Mouse (Mus musculus): ENCODE data around the gene Mill2. TPM values are rescaled to one million over a fixed set of nuclear protein-coding genes. Genes with fewer than 3 reads are reported as not detected.

Mill2 gene
- polyA plus RNA-seq, 1 experiment from 2014 or later, result 0.07 TPM

DNA sequence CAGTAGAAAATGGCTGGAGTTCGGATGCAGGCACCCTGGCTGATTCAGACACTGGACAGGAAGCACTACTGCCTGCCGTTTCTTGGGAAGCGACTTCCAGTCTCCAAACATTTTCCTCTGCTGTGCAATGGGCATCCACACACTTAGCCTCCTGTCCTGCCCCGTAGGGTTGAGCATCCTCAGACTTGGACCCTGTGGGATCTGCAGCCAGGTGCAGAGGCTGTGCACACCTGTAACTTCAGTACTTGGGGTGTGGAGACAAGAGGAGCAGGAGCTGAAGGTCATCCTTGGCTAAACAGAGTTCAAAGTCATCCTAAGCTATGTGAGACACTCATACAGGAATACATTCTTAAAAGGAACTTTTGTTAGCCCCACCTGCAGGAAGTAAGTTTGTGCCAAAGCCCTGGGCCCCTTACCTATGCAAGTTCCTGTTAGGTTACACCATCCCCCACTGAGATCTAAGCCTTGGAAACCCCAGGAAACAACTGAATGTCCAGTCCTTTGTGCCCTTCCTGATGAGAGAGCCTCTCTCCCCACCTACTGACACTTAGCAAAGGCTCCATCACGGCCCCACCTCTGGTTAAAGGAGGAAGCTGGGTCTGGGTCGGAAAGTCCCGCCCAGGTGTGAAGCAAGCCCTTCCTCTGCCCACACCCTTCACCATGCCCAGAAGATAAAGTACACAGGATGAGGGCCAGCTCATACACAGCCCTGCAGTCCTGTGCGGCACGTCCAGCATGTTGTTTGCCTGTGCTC lies 44.4 kb downstream of the Mill2 start:
- Histone ChIP-seq H3K36me3 (no peaks in the 10 kb centered on the region), H3K9ac (no peak overlapping the region), H3K4me1 (no peaks in the 10 kb centered on the region), H3K27ac (no peak overlapping the region; the same call in 1 of the 2 replicates), H3K27me3 (replicated peaks) (no peaks in the 10 kb centered on the region), H3K4me2 (no peak overlapping the region), H3K4me3 (no peak overlapping the region), H3K9me3 (replicated peaks) (no peaks in the 10 kb centered on the region)
- peak; percentile 40; the same call in 1 of the 2 replicates for ATAC-seq
- whole genome bisulfite sequencing (ENCODE audit: insufficient replicate concordance), result 36% methylated on average over 9 of the region's 9 CpGs

DNA sequence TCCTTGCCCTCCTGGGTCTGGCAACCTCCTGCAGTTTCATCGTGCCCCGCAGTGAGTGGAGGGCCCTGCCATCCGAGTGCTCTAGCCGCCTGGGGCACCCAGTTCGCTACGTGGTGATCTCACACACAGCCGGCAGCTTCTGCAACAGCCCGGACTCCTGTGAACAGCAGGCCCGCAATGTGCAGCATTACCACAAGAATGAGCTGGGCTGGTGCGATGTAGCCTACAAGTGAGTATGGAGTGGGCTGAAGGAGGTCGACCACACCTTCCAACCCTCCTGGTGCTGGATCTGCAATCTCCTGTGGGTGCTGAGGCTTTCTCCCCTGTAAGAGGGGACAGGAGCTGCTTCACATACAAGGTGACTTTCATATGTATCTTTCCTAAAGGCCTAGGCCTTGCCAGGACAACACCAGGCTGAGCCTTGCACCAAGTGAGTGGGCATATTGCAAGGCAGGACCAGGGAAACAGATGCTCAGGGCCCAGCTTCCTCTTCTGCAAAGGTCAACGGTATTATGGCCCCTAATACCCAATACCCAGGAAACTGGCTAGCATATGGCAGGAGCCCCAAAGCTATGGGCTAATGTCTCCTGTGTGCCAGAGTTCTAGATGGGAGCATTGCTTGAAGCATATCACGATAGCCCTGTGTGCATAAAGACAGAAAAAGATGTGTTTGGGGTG lies 45.1 kb downstream of the Mill2 start:
- Histone ChIP-seq H3K4me1 (no peaks in the 10 kb centered on the region), H3K9me3 (replicated peaks) (no peaks in the 10 kb centered on the region), H3K27ac (no peak overlapping the region; the same call in 1 of the 2 replicates), H3K9ac (no peak overlapping the region), H3K4me3 (no peak overlapping the region), H3K27me3 (replicated peaks) (no peaks in the 10 kb centered on the region), H3K36me3 (no peaks in the 10 kb centered on the region), H3K4me2 (no peak overlapping the region)
- WGBS (ENCODE audit: insufficient replicate concordance), result 44% methylated on average over 13 of the region's 13 CpGs
- no peak for ATAC-seq

DNA sequence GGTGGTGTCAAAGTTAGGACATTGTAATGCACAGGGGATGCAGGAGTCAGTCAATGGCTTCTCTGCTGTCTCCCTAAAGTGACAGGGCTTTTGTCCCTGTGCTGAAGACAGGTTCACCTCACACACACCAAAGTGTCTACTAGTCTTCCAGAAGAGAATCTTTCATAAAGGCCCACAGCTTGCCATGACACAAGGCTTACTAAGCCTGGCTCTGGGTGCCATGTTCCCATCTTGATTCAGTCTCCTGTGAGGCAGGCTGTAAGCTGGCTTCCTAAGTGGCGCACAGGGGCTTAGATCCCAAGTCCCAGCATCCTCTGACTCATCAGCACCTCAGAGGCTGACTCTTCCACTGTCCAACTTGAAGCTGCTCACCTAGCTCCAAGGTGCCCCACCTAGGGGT lies 47.2 kb downstream of the Mill2 start:
- H3K36me3 ChIP-seq, result peaks cover 4% of the 10 kb centered on the region; the same call in 1 of the 2 replicates
- WGBS (ENCODE audit: insufficient replicate concordance), result 83% methylated on average over 1 of the region's 1 CpGs

DNA sequence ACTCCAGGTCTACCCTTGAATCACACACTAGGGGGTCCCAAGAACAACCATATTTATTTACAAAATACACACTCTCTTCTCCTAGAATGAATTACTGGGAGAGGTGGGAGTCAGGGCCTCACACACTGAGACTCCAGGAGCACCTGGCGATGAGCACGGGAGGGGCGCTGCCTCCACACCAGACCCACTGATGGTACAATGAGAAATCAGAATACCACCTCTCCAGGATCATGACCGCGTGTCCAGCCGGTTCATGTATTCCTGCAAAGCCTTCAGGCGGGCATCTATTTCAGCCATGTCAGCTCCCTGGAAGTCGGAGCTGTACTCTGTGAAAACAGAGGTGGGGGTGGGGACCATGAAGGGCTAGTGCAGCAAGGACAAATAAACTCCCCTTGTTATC lies 51.1 kb downstream of the Mill2 start:
- WGBS (ENCODE audit: insufficient replicate concordance), result 80% methylated on average over 8 of the region's 8 CpGs
- H3K27ac ChIP-seq, result no peak overlapping the region
- H3K27me3 ChIP-seq (replicated peaks), result peaks cover 28% of the 10 kb centered on the region
- H3K4me1 ChIP-seq, result peaks cover 22% of the 10 kb centered on the region
- H3K9me3 ChIP-seq (replicated peaks), result no peaks in the 10 kb centered on the region
- ATAC-seq, result no peak
- no peak overlapping the region for H3K4me2 ChIP-seq
- no peak overlapping the region for H3K9ac ChIP-seq
- peaks cover 4% of the 10 kb centered on the region; the same call in 1 of the 2 replicates for H3K36me3 ChIP-seq
- H3K4me3 ChIP-seq, result no peak overlapping the region

More for the DNA sequence above, 47.2 kb downstream of the Mill2 start:
- Histone ChIP-seq H3K4me3 (no peak overlapping the region), H3K4me2 (no peak overlapping the region), H3K9ac (no peak overlapping the region), H3K27me3 (replicated peaks) (no peaks in the 10 kb centered on the region), H3K9me3 (replicated peaks) (no peaks in the 10 kb centered on the region), H3K27ac (no peak overlapping the region), H3K4me1 (no peaks in the 10 kb centered on the region)
- no peak for ATAC-seq

DNA sequence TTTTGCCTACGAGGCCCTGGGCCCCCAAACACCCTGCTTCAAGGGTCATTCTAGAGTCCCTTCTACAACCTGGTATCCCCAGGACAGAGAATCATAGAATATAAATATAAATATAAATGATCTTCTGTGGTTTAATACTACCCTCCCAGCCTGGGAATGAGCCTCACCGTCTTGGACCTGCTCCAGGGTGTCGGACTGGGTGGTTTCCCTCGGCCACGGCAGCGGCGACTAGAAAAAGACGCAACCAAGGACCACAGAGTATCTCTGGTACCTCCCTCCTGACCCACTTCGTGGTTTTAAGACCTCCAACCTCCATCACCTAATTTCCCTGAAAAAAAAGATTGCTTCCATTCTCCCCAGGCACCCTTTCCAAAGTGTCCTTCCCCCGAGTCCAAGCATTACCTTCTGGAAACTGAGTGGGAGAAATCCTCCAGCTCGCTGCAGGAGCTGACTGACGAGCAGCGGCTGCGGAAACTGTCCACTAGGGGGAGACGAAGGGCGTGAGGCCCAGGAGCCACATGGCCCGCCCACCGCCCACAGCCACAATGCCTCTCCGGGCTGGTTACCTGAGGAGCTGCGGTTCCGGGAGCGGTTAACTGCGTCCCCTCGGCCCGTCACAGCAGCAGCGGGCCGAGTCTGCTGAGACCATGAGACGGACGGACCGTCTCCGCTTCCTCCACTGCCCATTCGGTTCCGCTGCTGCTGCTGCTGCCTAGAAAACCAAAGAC lies 52.3 kb downstream of the Mill2 start:
- peak overlapping the region; percentile 36; the same call in 1 of the 2 replicates for H3K9ac ChIP-seq
- H3K9me3 ChIP-seq (replicated peaks), result no peaks in the 10 kb centered on the region
- H3K4me1 ChIP-seq, result peaks cover 22% of the 10 kb centered on the region
- WGBS (ENCODE audit: insufficient replicate concordance), result 17% methylated on average over 33 of the region's 33 CpGs
- peak overlapping the region; percentile 69 for H3K4me2 ChIP-seq
- peaks cover 28% of the 10 kb centered on the region for H3K27me3 ChIP-seq (replicated peaks)
- no peak overlapping the region for H3K27ac ChIP-seq
- peaks cover 4% of the 10 kb centered on the region for H3K36me3 ChIP-seq
- H3K4me3 ChIP-seq, result peak overlapping the region; percentile 41
- peak; percentile 48; the same call in 1 of the 2 replicates for ATAC-seq

DNA sequence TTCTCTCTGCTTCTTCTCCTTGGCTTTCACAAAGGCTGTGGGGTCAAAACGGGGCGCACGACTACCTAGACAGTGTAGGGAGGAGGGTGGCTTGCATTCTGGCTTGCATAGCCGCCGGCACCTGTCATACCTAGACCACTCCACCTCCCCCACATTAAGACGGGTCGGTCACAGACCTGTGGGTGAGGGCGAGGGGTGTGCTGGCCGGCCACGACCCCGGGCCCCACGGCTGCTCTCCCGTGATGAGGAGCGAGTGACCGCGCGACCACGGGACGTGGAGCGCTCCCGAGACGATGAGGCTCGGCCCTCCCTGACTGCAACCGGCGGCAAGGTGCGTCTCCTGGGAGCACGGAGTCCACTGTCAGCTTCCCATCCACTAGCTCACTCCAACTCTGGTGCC lies 53.2 kb downstream of the Mill2 start:
- Histone ChIP-seq H3K4me1 (peaks cover 22% of the 10 kb centered on the region), H3K36me3 (peaks cover 5% of the 10 kb centered on the region), H3K4me2 (peak overlapping the region; percentile 69), H3K27ac (no peak overlapping the region), H3K9me3 (replicated peaks) (no peaks in the 10 kb centered on the region), H3K4me3 (peak overlapping the region; percentile 41; the same call in 1 of the 2 replicates), H3K27me3 (replicated peaks) (peaks cover 28% of the 10 kb centered on the region), H3K9ac (no peak overlapping the region)
- 31% methylated on average over 27 of the region's 27 CpGs for WGBS (ENCODE audit: insufficient replicate concordance)
- peak; percentile 30; the same call in 1 of the 2 replicates for ATAC-seq

DNA sequence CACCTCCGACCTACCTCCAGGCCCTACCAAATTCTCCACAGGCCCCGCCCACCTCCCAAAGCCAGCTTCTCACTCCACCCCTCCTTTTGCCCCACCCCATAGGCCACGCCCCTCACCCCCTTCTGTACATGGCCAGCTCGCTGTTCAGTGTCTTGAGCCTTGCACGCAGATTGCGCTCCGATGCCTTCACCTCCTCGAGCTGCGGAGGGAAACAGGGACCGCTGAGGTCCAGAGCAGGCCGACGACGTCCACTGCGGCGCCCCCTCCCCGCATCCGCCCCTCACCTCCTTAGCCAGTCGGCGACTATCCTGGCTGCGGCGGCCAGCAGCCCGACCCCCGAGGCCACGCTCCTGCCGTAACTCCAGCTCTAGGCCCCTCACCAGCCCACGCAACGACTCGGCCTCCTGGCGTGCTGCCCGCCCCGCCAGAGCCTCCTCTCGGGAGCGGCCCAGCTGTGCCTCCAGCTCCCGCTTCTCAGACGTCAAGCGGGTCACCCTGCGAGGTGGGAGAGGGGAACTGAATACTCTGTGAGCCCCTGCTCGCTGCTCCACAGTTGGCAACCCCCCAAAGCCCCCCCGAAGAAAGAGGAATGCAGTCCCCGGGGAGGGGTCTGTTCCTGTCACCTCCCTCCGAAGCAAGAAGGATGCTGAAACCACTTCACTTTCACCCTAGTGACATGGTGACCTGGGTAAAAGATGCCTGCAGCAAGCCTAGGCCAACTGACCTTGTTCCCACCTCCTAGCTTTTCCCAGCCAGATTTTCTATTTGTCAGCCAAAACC lies 54.1 kb downstream of the Mill2 start:
- Histone ChIP-seq H3K27me3 (replicated peaks) (peaks cover 28% of the 10 kb centered on the region), H3K27ac (no peak overlapping the region), H3K9me3 (replicated peaks) (no peaks in the 10 kb centered on the region), H3K4me3 (peak overlapping the region; percentile 42), H3K9ac (peak overlapping the region; percentile 37), H3K4me2 (peak overlapping the region; percentile 69), H3K36me3 (peaks cover 13% of the 10 kb centered on the region), H3K4me1 (peaks cover 22% of the 10 kb centered on the region)
- peak; percentile 46 for ATAC-seq
- 4% methylated on average over 39 of the region's 41 CpGs for WGBS (ENCODE audit: insufficient replicate concordance)

DNA sequence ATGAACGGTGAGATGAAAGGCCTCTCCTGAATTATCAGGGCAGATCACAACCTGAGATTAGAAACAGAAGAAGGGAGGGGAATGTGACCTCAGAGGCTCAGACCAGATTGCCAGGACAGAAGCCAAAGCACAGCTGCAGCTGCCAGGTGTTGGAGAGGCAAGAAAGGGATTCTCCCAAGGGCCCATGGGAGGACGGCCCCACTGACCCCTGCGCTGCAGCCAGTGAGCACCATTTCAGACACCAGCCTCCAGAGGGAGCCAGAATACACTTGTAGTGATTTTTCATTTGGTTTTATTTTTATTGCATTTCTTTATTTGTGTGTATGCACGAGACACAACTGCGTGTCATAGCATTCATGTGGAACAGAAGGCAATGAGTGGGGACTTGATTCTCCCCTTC lies 56.8 kb downstream of the Mill2 start:
- peaks cover 28% of the 10 kb centered on the region for H3K27me3 ChIP-seq (replicated peaks)
- peaks cover 22% of the 10 kb centered on the region for H3K4me1 ChIP-seq
- no peak overlapping the region for H3K27ac ChIP-seq
- no peak overlapping the region for H3K4me3 ChIP-seq
- ATAC-seq, result no peak
- 51% methylated on average over 5 of the region's 5 CpGs for WGBS (ENCODE audit: insufficient replicate concordance)
- no peak overlapping the region for H3K4me2 ChIP-seq
- peaks cover 35% of the 10 kb centered on the region for H3K36me3 ChIP-seq
- no peak overlapping the region for H3K9ac ChIP-seq
- H3K9me3 ChIP-seq (replicated peaks), result no peaks in the 10 kb centered on the region

DNA sequence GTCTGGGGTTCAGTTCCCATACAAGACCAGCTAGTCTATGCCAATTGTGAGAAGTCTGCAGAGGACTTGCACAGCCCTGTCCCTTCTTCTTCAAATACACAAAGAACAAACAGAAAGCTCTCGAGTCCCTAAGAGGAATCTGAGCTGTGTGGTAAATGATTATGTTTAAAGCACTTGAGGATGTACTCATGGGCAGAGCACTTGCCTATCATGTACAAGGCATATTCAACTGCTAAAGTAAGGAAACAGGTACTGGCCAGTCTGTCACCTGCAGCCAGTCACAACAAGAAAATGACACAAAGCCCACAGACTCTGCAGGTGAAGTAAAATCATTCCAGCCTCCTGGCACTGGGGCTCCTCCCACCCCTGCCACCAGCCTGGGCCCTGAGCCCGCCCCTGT lies 60.7 kb downstream of the Mill2 start:
- Histone ChIP-seq H3K4me1 (no peaks in the 10 kb centered on the region), H3K4me2 (no peak overlapping the region), H3K9ac (no peak overlapping the region), H3K27ac (no peak overlapping the region), H3K36me3 (peaks cover 57% of the 10 kb centered on the region), H3K4me3 (no peak overlapping the region), H3K9me3 (replicated peaks) (no peaks in the 10 kb centered on the region), H3K27me3 (replicated peaks) (no peaks in the 10 kb centered on the region)
- WGBS (ENCODE audit: insufficient replicate concordance), result 64% methylated on average over 2 of the region's 2 CpGs
- ATAC-seq, result no peak

DNA sequence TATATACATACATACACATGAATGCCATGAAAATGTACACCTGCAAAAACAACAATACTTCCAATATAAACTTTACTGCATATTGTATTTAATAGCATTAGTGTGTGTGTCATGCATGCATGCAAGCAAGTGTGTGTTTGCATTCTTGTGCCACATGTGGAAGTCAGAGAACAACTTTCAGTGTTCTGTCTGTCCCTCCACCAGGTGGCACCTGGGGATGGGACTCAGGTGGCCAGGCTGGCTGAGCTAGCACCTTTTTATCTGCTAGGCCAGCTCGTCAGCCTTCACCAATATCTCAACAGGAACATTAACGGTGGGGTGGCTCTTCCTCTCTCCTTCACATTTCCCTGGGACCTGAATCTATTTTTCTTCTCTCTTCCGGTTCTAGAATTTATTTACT lies 62.7 kb downstream of the Mill2 start:
- WGBS (ENCODE audit: insufficient replicate concordance), result 57% methylated on average over 3 of the region's 3 CpGs
- no peak overlapping the region for H3K27ac ChIP-seq
- no peak overlapping the region for H3K4me3 ChIP-seq
- no peaks in the 10 kb centered on the region for H3K9me3 ChIP-seq (replicated peaks)
- no peak for ATAC-seq
- peaks cover 62% of the 10 kb centered on the region for H3K36me3 ChIP-seq
- H3K27me3 ChIP-seq (replicated peaks), result no peaks in the 10 kb centered on the region
- H3K4me1 ChIP-seq, result peaks cover 4% of the 10 kb centered on the region; the same call in 1 of the 2 replicates
- H3K4me2 ChIP-seq, result no peak overlapping the region
- no peak overlapping the region for H3K9ac ChIP-seq

DNA sequence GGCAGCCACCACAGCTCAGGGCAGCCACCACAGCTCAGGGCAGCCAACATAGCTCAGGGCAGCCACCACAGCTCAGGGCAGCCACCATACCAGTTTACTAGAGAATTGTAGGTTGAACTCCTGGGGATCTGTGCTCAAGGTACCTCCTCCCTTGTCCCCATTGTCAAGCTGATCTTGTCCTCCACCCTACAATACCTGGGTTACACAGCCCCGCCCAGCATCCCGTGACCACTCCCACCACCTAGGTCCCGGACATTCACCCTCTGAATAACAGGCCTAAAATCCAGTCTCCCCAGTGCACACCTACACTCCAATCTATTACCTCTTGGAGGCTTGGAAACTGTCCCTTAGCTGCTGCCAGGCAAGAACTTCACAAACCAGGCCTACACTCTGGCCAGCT lies 65.2 kb downstream of the Mill2 start:
- Histone ChIP-seq H3K36me3 (peaks cover 43% of the 10 kb centered on the region), H3K4me1 (peaks cover 25% of the 10 kb centered on the region), H3K9ac (no peak overlapping the region), H3K27me3 (replicated peaks) (no peaks in the 10 kb centered on the region), H3K4me2 (no peak overlapping the region), H3K9me3 (replicated peaks) (no peaks in the 10 kb centered on the region), H3K4me3 (no peak overlapping the region), H3K27ac (no peak overlapping the region)
- WGBS (ENCODE audit: insufficient replicate concordance), result 58% methylated on average over 3 of the region's 3 CpGs
- no peak for ATAC-seq

Data from liver, embryonic 12.5 days (tissue).